13 mouse cellular contexts compared by ENCODE assay signal in genomic region chrX:167088930-167089329, GRCm38 (mm10).
DNase-seq lines count a peak whose midpoint lies in the region; ATAC-seq and TF ChIP-seq lines count a peak whose summit lies in the region.
"Had no signal": no experiment of that assay in that cellular context is flagged by ENCODE, and none has a peak within 500 bp of the region (broad histone marks: within the 10 kb centered on the region; RNA-seq: fewer than 3 reads in every experiment).

No protein-coding gene starts in this region.

- TF ChIP-seq CTCF in embryonic fibroblast, embryonic 13.5 days (IDR thresholded peaks at IDR 0.05; ENCODE audit: borderline replicate concordance, insufficient read depth, low read length) = no peak

- H3K4me1 ChIP-seq in embryonic fibroblast, embryonic 13.5 days (ENCODE audit: control insufficient read depth, insufficient read depth, low read length) = peaks cover 4% of the 10 kb centered on the region; the same call in 1 of the 2 replicates
- H3K4me1 ChIP-seq: limb, embryonic 13.5 days; stomach, embryonic 15.5 days had no signal

- H3K27ac ChIP-seq in embryonic fibroblast, embryonic 13.5 days (ENCODE audit: insufficient read depth, low read length) = peak overlapping the region; percentile 61
- H3K27ac ChIP-seq: limb, embryonic 13.5 days; stomach, embryonic 15.5 days had no signal

- peak; percentile 95 for DNase-seq in heart, adult 11 months
- no peak for DNase-seq in heart, postnatal 25 days (ENCODE audit: low spot score)
- peak; percentile 2 for DNase-seq in retina, embryonic 14.5 days (ENCODE audit: low spot score)
- DNase-seq in retina, postnatal 1 day = no peak
- DNase-seq in left cerebral cortex, adult 18-20 months (ENCODE audit: low spot score in 2 of 2) = no peak
- DNase-seq in ovary, postnatal 14 days (ENCODE audit: low spot score) = no peak
- DNase-seq: cerebellum, adult 11 months; gastrocnemius, postnatal 36 days had no signal

- peak; percentile 74 for ATAC-seq in neutrophil, adult 5-6 weeks (ENCODE audit: extremely low read depth, insufficient number of reproducible peaks, low FRiP score, poor library complexity, severe bottlenecking)

- TF ChIP-seq POLR2A in embryonic fibroblast, embryonic 13.5 days (IDR thresholded peaks at IDR 0.05; ENCODE audit: low read depth, low read length) = no peak

- intact Hi-C loops in heart, postnatal 25 days (cut with DNase I) = loop anchor here (5.0 kb wide), 1 partner anchor 57 kb away; no protein-coding TSS in a partner anchor

- H3K4me3 ChIP-seq in embryonic fibroblast, embryonic 13.5 days (ENCODE audit: insufficient read depth, low read length) = no peak overlapping the region
- H3K4me3 ChIP-seq: erythroblast, embryonic 14.5 days; limb, embryonic 13.5 days; stomach, embryonic 15.5 days had no signal

Comparison
In these comparisons a context has a peak if more than half of its experiments do, and no peak if none do; other contexts are left out.
1. DNase-seq: peak in heart, adult 11 months (single experiment) and retina, embryonic 14.5 days (single experiment); none in heart, postnatal 25 days (single experiment), retina, postnatal 1 day (single experiment), left cerebral cortex, adult 18-20 months (0 of 2) and ovary, postnatal 14 days (single experiment).